Mouse (Mus musculus) kidney, postnatal 10 days (tissue): ENCODE measurements at regions not wholly inside any gene's neighbourhood (a gene's known extent, or its start where the extent isn't known, plus 50 kb on each side); places are given as distances from the start of the nearest gene placed in this dataset.
"Not testable (repeated sequence)": the region's sequence is repeated elsewhere in the genome, so short reads cannot be mapped to it uniquely, and the experiment has no call there.

ENCODE experiments used
- DNase-seq: peaks from one replicate; pipeline ENCODE4 v3.0.0; 2021; ENCODE audit warnings: mixed read lengths

- DNase-seq, result not testable (repeated sequence)
These were observed 122.7 kb upstream of the Pfn2 start for GRCm38 (mm10) chr3:57970614-57971013.

- DNase-seq, result peak; percentile 23
These were observed 124.8 kb upstream of the Pfn2 start for GRCm38 (mm10) chr3:57972469-57973245.

- DNase-seq, result no peak
These were observed 125.7 kb upstream of the Pfn2 start for GRCm38 (mm10) chr3:57973546-57973945.

- no peak for DNase-seq
These were observed 127.5 kb upstream of the Pfn2 start for GRCm38 (mm10) chr3:57975379-57975778.

GRCm38 (mm10) chr3:57976640-57977229 lies 128.9 kb upstream of the Pfn2 start:
- no peak for DNase-seq

GRCm38 (mm10) chr3:57988175-57988574 lies 140.3 kb upstream of the Pfn2 start:
- no peak for DNase-seq

GRCm38 (mm10) chr3:57990738-57991137 lies 142.9 kb upstream of the Pfn2 start:
- no peak for DNase-seq

- no peak for DNase-seq
These were observed 150.5 kb upstream of the Pfn2 start for GRCm38 (mm10) chr3:57998121-57999102.

- peak; percentile 57 for DNase-seq
These were observed 155.1 kb upstream of the Pfn2 start for GRCm38 (mm10) chr3:58002792-58003574.

- no peak for DNase-seq
These were observed 177.0 kb upstream of the Pfn2 start for GRCm38 (mm10) chr3:58024750-58025392.

- DNase-seq, result no peak
These were observed 201.7 kb upstream of the Pfn2 start for GRCm38 (mm10) chr3:58049618-58050017.

GRCm38 (mm10) chr3:58054726-58055125 lies 206.8 kb upstream of the Pfn2 start:
- DNase-seq, result no peak

GRCm38 (mm10) chr3:58055181-58055580 lies 207.3 kb upstream of the Pfn2 start:
- no peak for DNase-seq

- no peak for DNase-seq
These were observed 208.5 kb upstream of the Pfn2 start for GRCm38 (mm10) chr3:58056191-58057063.

- no peak for DNase-seq
These were observed 209.2 kb upstream of the Pfn2 start for GRCm38 (mm10) chr3:58057064-58057396.

GRCm38 (mm10) chr3:58058134-58058533 lies 210.3 kb upstream of the Pfn2 start:
- DNase-seq, result no peak

GRCm38 (mm10) chr3:58063852-58064549 lies 216.1 kb upstream of the Pfn2 start:
- no peak for DNase-seq

GRCm38 (mm10) chr3:58071574-58071973 lies 223.7 kb upstream of the Pfn2 start:
- DNase-seq, result no peak

- no peak for DNase-seq
These were observed 224.5 kb upstream of the Pfn2 start for GRCm38 (mm10) chr3:58072230-58072839.
